Mouse (Mus musculus) embryonic fibroblast, embryonic 13.5 days (primary cell): ENCODE measurements around the gene Eif3a. TPM values are rescaled to one million over a fixed set of nuclear protein-coding genes. Genes with fewer than 3 reads are reported as not detected.
A peak's percentile ranks its signal among the peaks of the same experiment; 100 is the strongest.

Experiments used
- H3K27ac ChIP-seq: 2 replicates; pipeline ENCODE4 v1.5.1; 2012; ENCODE audit warnings: low read length, control low read depth, inconsistent platforms; ENCODE audit not compliant: insufficient read depth
- H3K4me1 ChIP-seq: 2 replicates; pipeline ENCODE4 v1.6.1; 2011; ENCODE audit warnings: low read length; ENCODE audit not compliant: control insufficient read depth, insufficient read depth
- H3K4me3 ChIP-seq: 2 replicates; pipeline ENCODE4 v1.5.1; 2011; ENCODE audit warnings: mild to moderate bottlenecking, control low read depth, low read length; ENCODE audit not compliant: insufficient read depth
- CTCF ChIP-seq: IDR thresholded peaks from 2 replicates; pipeline ENCODE4 v1.5.1; 2011; ENCODE audit warnings: mild to moderate bottlenecking, control low read depth, low read length, moderate library complexity, borderline replicate concordance; ENCODE audit not compliant: insufficient read depth
- POLR2A ChIP-seq: IDR thresholded peaks from 2 replicates; pipeline ENCODE4 v1.6.1; 2011; ENCODE audit warnings: low read depth, mild to moderate bottlenecking, control low read depth, low read length, moderate library complexity
- polyA plus RNA-seq: library from polyadenylated mRNA; stranded (reverse); fragments of >200 nt; gene quantifications from 2 replicates; pipeline ENCODE4 v1.2.4, GENCODE M21; 2011; ENCODE audit warnings: low read depth; ENCODE audit not compliant: missing spikeins, insufficient read length

Gene Eif3a
- polyA plus RNA-seq, 1 experiment, result 321 TPM

DNA sequence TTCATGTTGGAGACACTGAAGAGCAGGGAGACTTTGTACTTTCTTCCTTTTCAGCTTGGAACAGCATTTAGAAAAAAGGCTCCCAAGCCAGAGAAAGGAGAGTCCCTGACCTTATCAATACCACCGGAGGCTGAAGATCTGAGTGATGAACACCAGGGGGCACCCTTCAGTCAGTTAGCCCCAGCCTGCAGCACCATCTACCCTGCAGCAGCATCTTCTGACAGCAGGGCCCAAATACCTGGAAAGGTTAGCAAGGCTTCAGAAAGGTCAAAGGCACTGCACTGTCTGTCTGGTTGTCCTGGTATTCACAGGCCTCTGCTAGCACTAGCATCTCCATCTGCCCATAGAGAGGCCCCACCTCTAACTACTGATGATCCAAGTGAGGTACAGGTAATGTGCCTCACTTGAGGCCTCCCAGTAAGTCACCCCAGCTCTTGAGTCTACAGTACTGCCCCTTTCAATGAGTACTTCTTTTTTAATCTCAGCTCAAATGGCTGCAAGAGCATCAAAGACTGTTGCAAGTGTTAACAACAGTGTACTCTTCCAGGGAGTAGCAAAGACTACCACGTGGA is 60.1 kb downstream of the Eif3a start:
- TF ChIP-seq POLR2A, result no peak
- peak; percentile 61 for TF ChIP-seq CTCF
- no peak overlapping the region for H3K27ac ChIP-seq
- no peak overlapping the region for H3K4me3 ChIP-seq
- no peaks in the 10 kb centered on the region for H3K4me1 ChIP-seq

DNA sequence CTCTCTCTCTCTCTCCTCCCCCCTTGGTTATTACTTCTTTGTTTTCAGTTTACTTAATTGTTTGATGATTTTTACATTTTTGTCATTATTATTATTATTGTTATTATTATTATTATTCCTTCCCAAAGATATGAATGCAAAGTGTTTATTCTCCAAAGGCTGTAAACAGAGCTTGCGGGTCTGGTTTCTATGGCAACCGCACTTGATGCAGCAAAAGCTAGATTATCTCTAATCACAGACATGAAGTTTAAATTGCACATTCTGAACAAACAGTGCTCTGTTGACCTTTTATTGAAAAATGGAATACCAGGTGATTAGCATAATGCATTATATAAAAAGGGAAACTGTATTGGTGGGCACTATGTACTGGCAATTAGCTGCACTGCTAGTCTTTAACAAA is 74.1 kb downstream of the Eif3a start:
- Histone ChIP-seq H3K4me1 (no peaks in the 10 kb centered on the region), H3K4me3 (no peak overlapping the region), H3K27ac (no peak overlapping the region)
- TF ChIP-seq CTCF, result no peak
- TF ChIP-seq POLR2A, result no peak

DNA sequence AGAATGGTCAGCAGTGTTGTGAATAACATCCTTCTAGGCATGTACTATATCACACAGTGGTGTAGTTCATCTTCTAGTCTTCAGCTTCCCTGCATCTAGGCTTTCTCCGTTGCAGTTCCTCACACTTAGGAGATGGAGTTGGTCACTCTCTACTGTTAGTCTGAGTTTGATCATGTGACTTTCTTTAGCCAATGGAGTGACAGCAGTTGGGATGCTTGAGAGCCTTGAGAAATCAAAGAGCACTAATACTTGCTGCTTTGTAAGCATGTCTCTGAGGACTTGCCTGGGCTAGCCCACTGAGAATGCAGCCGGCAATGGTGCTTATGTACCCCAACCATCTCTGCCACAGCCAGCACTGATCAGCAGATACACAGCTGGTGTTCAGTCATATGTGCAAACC is 77.9 kb downstream of the Eif3a start:
- H3K27ac ChIP-seq, result no peak overlapping the region
- TF ChIP-seq CTCF, result no peak
- no peak for TF ChIP-seq POLR2A
- no peak overlapping the region for H3K4me3 ChIP-seq
- H3K4me1 ChIP-seq, result no peaks in the 10 kb centered on the region

Other genes starting within 250 kb of the Eif3a start
- gene Cacul1, start 209.6 kb downstream of the Eif3a start, polyA plus RNA-seq, result 48.8 and 52.6 TPM in 2 replicates
- 3.5 and 4.1 TPM in 2 replicates for gene Nanos1, start 34.7 kb downstream of the Eif3a start, polyA plus RNA-seq
- gene Fam45a, start 20.9 kb upstream of the Eif3a start, polyA plus RNA-seq, result 42.2 and 55.9 TPM in 2 replicates
- 3.1 and 6.2 TPM in 2 replicates for gene Sfxn4, start 70.8 kb upstream of the Eif3a start, polyA plus RNA-seq
- gene Prdx3, start 83.9 kb upstream of the Eif3a start, polyA plus RNA-seq, result 109 and 114 TPM in 2 replicates
- gene Grk5, start 99.1 kb upstream of the Eif3a start, polyA plus RNA-seq, result 10.8 and 11.9 TPM in 2 replicates